Mouse (Mus musculus): Measurements from ENCODE around the gene Bcl2l13.
"Not testable (repeated sequence)": the region's sequence is repeated elsewhere in the genome, so short reads cannot be mapped to it uniquely, and the experiment has no call there.

Bcl2l13 gene

GRCm38 (mm10) chr6:120835474-120836374 is at the start of gene Bcl2l13:
Gene Bcl2l13, plus strand, starts transcription at chr6:120836212.
- DNase-seq (ENCODE audit: low spot score in 2 of 2) = peak; percentile 75 to 95

- DNase-seq (ENCODE audit: low spot score in 2 of 2) = no peak
Measured at GRCm38 (mm10) chr6:120788068-120788607, 47.9 kb upstream of the Bcl2l13 start.

- DNase-seq (ENCODE audit: low spot score in 2 of 2) = no peak
Measured at GRCm38 (mm10) chr6:120788904-120789303, 47.1 kb upstream of the Bcl2l13 start.

- DNase-seq (ENCODE audit: low spot score in 2 of 2) = no peak
Measured at GRCm38 (mm10) chr6:120790153-120790552, 45.9 kb upstream of the Bcl2l13 start.

- DNase-seq (ENCODE audit: low spot score in 2 of 2) = no peak
Measured at GRCm38 (mm10) chr6:120790717-120791116, 45.3 kb upstream of the Bcl2l13 start.

GRCm38 (mm10) chr6:120792947-120793346 is 43.1 kb upstream of the Bcl2l13 start:
- peak in 1 of 2 experiments; percentile 46 for DNase-seq (ENCODE audit: low spot score in 2 of 2)

GRCm38 (mm10) chr6:120795422-120796086 is 40.5 kb upstream of the Bcl2l13 start:
- no peak for DNase-seq (ENCODE audit: low spot score in 2 of 2)

- DNase-seq (ENCODE audit: low spot score in 2 of 2) = peak; percentile 68 to 71
Measured at GRCm38 (mm10) chr6:120796111-120796510, 39.9 kb upstream of the Bcl2l13 start.

- peak; percentile 56 to 57 for DNase-seq (ENCODE audit: low spot score in 2 of 2)
Measured at GRCm38 (mm10) chr6:120798019-120798418, 38.0 kb upstream of the Bcl2l13 start.

- no peak for DNase-seq (ENCODE audit: low spot score in 2 of 2)
Measured at GRCm38 (mm10) chr6:120798905-120799304, 37.1 kb upstream of the Bcl2l13 start.

GRCm38 (mm10) chr6:120799581-120800041 is 36.4 kb upstream of the Bcl2l13 start:
- DNase-seq (ENCODE audit: low spot score in 2 of 2) = no peak

GRCm38 (mm10) chr6:120806999-120807737 is 28.8 kb upstream of the Bcl2l13 start:
- DNase-seq (ENCODE audit: low spot score in 2 of 2) = no peak

GRCm38 (mm10) chr6:120807738-120808081 is 28.3 kb upstream of the Bcl2l13 start:
- no peak for DNase-seq (ENCODE audit: low spot score in 2 of 2)

- not testable (repeated sequence) for DNase-seq (ENCODE audit: low spot score in 2 of 2)
Measured at GRCm38 (mm10) chr6:120811999-120812398, 24.0 kb upstream of the Bcl2l13 start.

- no peak for DNase-seq (ENCODE audit: low spot score in 2 of 2)
Measured at GRCm38 (mm10) chr6:120819294-120819693, 16.7 kb upstream of the Bcl2l13 start.

- DNase-seq (ENCODE audit: low spot score in 2 of 2) = no peak
Measured at GRCm38 (mm10) chr6:120820144-120820543, 15.9 kb upstream of the Bcl2l13 start.

- no peak for DNase-seq (ENCODE audit: low spot score in 2 of 2)
Measured at GRCm38 (mm10) chr6:120820941-120821340, 15.1 kb upstream of the Bcl2l13 start.

- DNase-seq (ENCODE audit: low spot score in 2 of 2) = no peak
Measured at GRCm38 (mm10) chr6:120821715-120822114, 14.3 kb upstream of the Bcl2l13 start.

GRCm38 (mm10) chr6:120822307-120822928 is 13.6 kb upstream of the Bcl2l13 start, which contains the start of gene Atp6v1e1:
Gene Atp6v1e1, minus strand, starts transcription at chr6:120822793.
- peak; percentile 73 to 93 for DNase-seq (ENCODE audit: low spot score in 2 of 2)

GRCm38 (mm10) chr6:120822937-120823614 is 12.9 kb upstream of the Bcl2l13 start:
- DNase-seq (ENCODE audit: low spot score in 2 of 2) = no peak

- no peak for DNase-seq (ENCODE audit: low spot score in 2 of 2)
Measured at GRCm38 (mm10) chr6:120830056-120830455, 6.0 kb upstream of the Bcl2l13 start.
